Comparison of ENCODE assay signal across 29 mouse cellular contexts in genomic region chr5:128745206-128745605, GRCm38 (mm10). TPM values are rescaled to one million over a fixed set of nuclear protein-coding genes. Genes with fewer than 3 reads are reported as not detected.
DNase-seq lines count a peak whose midpoint lies in the region; ATAC-seq and TF ChIP-seq lines count a peak whose summit lies in the region.
"Had no signal": no experiment of that assay in that cellular context is flagged by ENCODE, and none has a peak within 500 bp of the region (broad histone marks: within the 10 kb centered on the region; RNA-seq: fewer than 3 reads in every experiment).

No protein-coding gene starts in this region.

- DNase-seq in midbrain, embryonic 14.5 days = no peak
- no peak for DNase-seq in ES-E14 (ENCODE audit: low read depth, low spot score)
- no peak for DNase-seq in lung, adult 2 months
- DNase-seq: adrenal gland, adult 2 months; adrenal gland, postnatal 10 days; adrenal gland, postnatal 25 days; cerebellum, adult 11 months; cerebellum, adult 18-20 months; cerebellum, adult 8-10 months; cerebellum, adult 9-11 months; cerebellum, postnatal 14 days; cerebellum, postnatal 36 days; embryo, embryonic 11 days had no signal

- no peak overlapping the region for H3K27ac ChIP-seq in midbrain, embryonic 12.5 days (replicated peaks)
- H3K27ac ChIP-seq in midbrain, embryonic 14.5 days (replicated peaks; ENCODE audit: low read depth, low read length) = no peak overlapping the region
- H3K27ac ChIP-seq in ES-E14 (ENCODE audit: insufficient read depth, low read depth, low read length, poor library complexity, severe bottlenecking) = no peak overlapping the region
- H3K27ac ChIP-seq: embryonic facial prominence, embryonic 13.5 days; embryonic facial prominence, embryonic 15.5 days; forebrain, embryonic 10.5 days; forebrain, embryonic 12.5 days had no signal

- H3K36me3 ChIP-seq in megakaryocyte, embryonic 14.5 days (replicated peaks; ENCODE audit: low read length) = no peaks in the 10 kb centered on the region
- no peaks in the 10 kb centered on the region for H3K36me3 ChIP-seq in midbrain, embryonic 12.5 days
- no peaks in the 10 kb centered on the region for H3K36me3 ChIP-seq in midbrain, embryonic 14.5 days (ENCODE audit: control insufficient read depth, insufficient read depth, low read length)
- H3K36me3 ChIP-seq in E14TG2a.4 (ENCODE audit: insufficient read depth, low read length) (no peaks in the 10 kb centered on the region), ES-E14 (ENCODE audit: control insufficient read depth, insufficient read depth, low read length, poor library complexity, severe bottlenecking) (no peaks in the 10 kb centered on the region)
- H3K36me3 ChIP-seq: embryonic facial prominence, embryonic 13.5 days; embryonic facial prominence, embryonic 15.5 days; forebrain, embryonic 10.5 days; forebrain, embryonic 12.5 days had no signal

- WGBS in midbrain, embryonic 12.5 days = 83% methylated on average over 9 of the region's 9 CpGs
- WGBS in midbrain, embryonic 14.5 days = 84% methylated on average over 9 of the region's 9 CpGs
- WGBS in lung, adult 2 months = 71% methylated on average over 9 of the region's 9 CpGs

- no peak for TF ChIP-seq POLR2A in lung, adult 2 months (IDR thresholded peaks at IDR 0.05; ENCODE audit: borderline replicate concordance, extremely low read depth, low read depth, low read length)

- no peak for ATAC-seq in megakaryocyte, adult 5-6 weeks (ENCODE audit: poor library complexity, severe bottlenecking)
- ATAC-seq in midbrain, embryonic 12.5 days (ENCODE audit: low FRiP score, low read depth) = 0 out of 2 replicates have a peak, but pooled peaks have one; percentile 34
- no peak for ATAC-seq in midbrain, embryonic 14.5 days (ENCODE audit: low FRiP score, low TSS enrichment)
- ATAC-seq: forebrain, embryonic 14.5 days; forebrain, embryonic 16.5 days had no signal

- H3K4me1 ChIP-seq in megakaryocyte, embryonic 14.5 days = no peaks in the 10 kb centered on the region
- H3K4me1 ChIP-seq in midbrain, embryonic 12.5 days = no peaks in the 10 kb centered on the region; the same call in 1 of the 2 replicates
- no peaks in the 10 kb centered on the region for H3K4me1 ChIP-seq in midbrain, embryonic 14.5 days (ENCODE audit: control insufficient read depth, insufficient read depth, low read length)
- H3K4me1 ChIP-seq in E14TG2a.4 (replicated peaks; ENCODE audit: low read depth, low read length) = peaks cover 11% of the 10 kb centered on the region
- no peaks in the 10 kb centered on the region for H3K4me1 ChIP-seq in ES-E14 (ENCODE audit: control insufficient read depth in 2 of 2, insufficient read depth in 2 of 2, low read length in 2 of 2, poor library complexity in 1 of 2)
- H3K4me1 ChIP-seq in lung, adult 2 months (ENCODE audit: control insufficient read depth, insufficient read depth, low read length) = no peaks in the 10 kb centered on the region
- H3K4me1 ChIP-seq: embryonic facial prominence, embryonic 15.5 days; forebrain, embryonic 10.5 days had no signal

- H3K9me3 ChIP-seq in megakaryocyte, embryonic 14.5 days = peaks cover 81% of the 10 kb centered on the region
- H3K9me3 ChIP-seq in midbrain, embryonic 12.5 days = no peaks in the 10 kb centered on the region
- H3K9me3 ChIP-seq in midbrain, embryonic 14.5 days (ENCODE audit: control insufficient read depth, low read length) = no peaks in the 10 kb centered on the region
- no peaks in the 10 kb centered on the region for H3K9me3 ChIP-seq in E14TG2a.4 (ENCODE audit: low read length)
- H3K9me3 ChIP-seq in ES-E14 (ENCODE audit: control insufficient read depth, insufficient read depth, low read depth, low read length) = no peaks in the 10 kb centered on the region
- H3K9me3 ChIP-seq: embryonic facial prominence, embryonic 13.5 days; embryonic facial prominence, embryonic 15.5 days; forebrain, embryonic 10.5 days; forebrain, embryonic 12.5 days had no signal

- no peaks in the 10 kb centered on the region for H3K27me3 ChIP-seq in megakaryocyte, embryonic 14.5 days (replicated peaks)
- peaks cover 9% of the 10 kb centered on the region for H3K27me3 ChIP-seq in midbrain, embryonic 12.5 days
- H3K27me3 ChIP-seq in midbrain, embryonic 14.5 days (ENCODE audit: control insufficient read depth, insufficient read depth, low read length) = no peaks in the 10 kb centered on the region
- H3K27me3 ChIP-seq in E14TG2a.4 (ENCODE audit: insufficient read depth, low read length) = peaks cover 35% of the 10 kb centered on the region

- no peak overlapping the region for H3K9ac ChIP-seq in midbrain, embryonic 12.5 days (replicated peaks)
- no peak overlapping the region for H3K9ac ChIP-seq in midbrain, embryonic 14.5 days (replicated peaks; ENCODE audit: low read length)
- H3K9ac ChIP-seq in ES-E14 (ENCODE audit: insufficient read depth, low read depth, low read length, poor library complexity, severe bottlenecking) = no peak overlapping the region
- H3K9ac ChIP-seq: embryonic facial prominence, embryonic 13.5 days; embryonic facial prominence, embryonic 15.5 days; forebrain, embryonic 12.5 days had no signal

- H3K4me3 ChIP-seq in megakaryocyte, embryonic 14.5 days (replicated peaks) = peak overlapping the region; percentile 18
- no peak overlapping the region for H3K4me3 ChIP-seq in midbrain, embryonic 12.5 days
- no peak overlapping the region for H3K4me3 ChIP-seq in midbrain, embryonic 14.5 days (replicated peaks; ENCODE audit: low read depth, low read length)
- H3K4me3 ChIP-seq in E14TG2a.4 (replicated peaks; ENCODE audit: low read length) = peak overlapping the region; percentile 57
- peak overlapping the region; percentile 3 to 12; a peak in 2 of 4 replicates for H3K4me3 ChIP-seq in ES-E14 (ENCODE audit: insufficient read depth in 1 of 2, low read depth in 1 of 2, low read length in 2 of 2, poor library complexity in 1 of 2, severe bottlenecking in 1 of 2)
- H3K4me3 ChIP-seq in lung, adult 2 months (replicated peaks; ENCODE audit: extremely low read depth, low read depth, low read length) = no peak overlapping the region
- H3K4me3 ChIP-seq: embryonic facial prominence, embryonic 13.5 days; embryonic facial prominence, embryonic 15.5 days; erythroblast, embryonic 14.5 days; forebrain, embryonic 10.5 days; forebrain, embryonic 12.5 days had no signal

- in situ Hi-C loops in ES-E14 (cut with MboI; ENCODE audit: low sequenced_read_pairs in 2 of 2, unreplicated experiment in 2 of 2) = no loop called here

- no peak overlapping the region for H3K4me2 ChIP-seq in midbrain, embryonic 12.5 days (replicated peaks)
- H3K4me2 ChIP-seq in midbrain, embryonic 14.5 days (ENCODE audit: low read length) = no peak overlapping the region
- H3K4me2 ChIP-seq: embryonic facial prominence, embryonic 13.5 days; embryonic facial prominence, embryonic 15.5 days; forebrain, embryonic 12.5 days had no signal

- TF ChIP-seq CTCF in E14TG2a.4 (conservative IDR thresholded peaks at IDR 0.05; ENCODE audit: low read length) = no peak
- no peak for TF ChIP-seq CTCF in lung, adult 2 months (IDR thresholded peaks at IDR 0.05; ENCODE audit: insufficient read depth, low read length)

TF ChIP-seq in ES-E14, 5 proteins besides CTCF, POLR2A, EP300 and RAD21:
- TF ChIP-seq CHD2 (IDR thresholded peaks at IDR 0.05; ENCODE audit: low read depth, low read length) (no peak), ZNF384 (IDR thresholded peaks at IDR 0.05; ENCODE audit: low read depth, low read length) (no peak), HCFC1 (IDR thresholded peaks at IDR 0.05; ENCODE audit: borderline replicate concordance, insufficient read depth, low read length) (no peak), ZC3H11A (IDR thresholded peaks at IDR 0.05; ENCODE audit: borderline replicate concordance, low read depth, low read length) (no peak), MAFK (IDR thresholded peaks at IDR 0.05; ENCODE audit: insufficient read depth, low read depth, low read length) (no peak)

RNA-seq across cellular contexts. Expression of gene Piwil1, which starts 42.9 kb away (rescaled TPM):
- not detected in 2 replicates for polyA plus RNA-seq in megakaryocyte, embryonic 14.5 days (2012; ENCODE audit: insufficient read depth, low replicate concordance)
- not detected in 2 replicates for total RNA-seq in megakaryocyte, adult 5-6 weeks (2015)
- total RNA-seq in megakaryocyte, adult 5-6 weeks (2017) = not detected in 2 replicates
- polyA plus RNA-seq in midbrain, embryonic 12.5 days (2016; fragmentation: Nextera tagmentation; extraction: Ambion mirVana) = 0.17 and 0.24 TPM in 2 replicates
- 0.20 and 0.38 TPM in 2 replicates for polyA plus RNA-seq in midbrain, embryonic 14.5 days (2014; fragmentation: Nextera tagmentation; extraction: Ambion mirVana)
- total RNA-seq in ES-E14 (2012; rRNA removed) = 0.26 and 0.62 TPM in 2 replicates
- polyA plus RNA-seq in lung, adult 2 months (2012; rRNA removed) = not detected in 2 replicates
- total RNA-seq: adrenal gland, adult 2 months; adrenal gland, postnatal 10 days; adrenal gland, postnatal 25 days; adrenal gland, postnatal 4 days; common myeloid progenitor, adult 5-6 weeks; MEL had no signal
- polyA plus RNA-seq: C2C12; embryonic facial prominence, embryonic 11.5 days; embryonic facial prominence, embryonic 13.5 days; embryonic facial prominence, embryonic 15.5 days; erythroblast, embryonic 14.5 days; forebrain, embryonic 10.5 days; forebrain, embryonic 12.5 days; forebrain, embryonic 14.5 days had no signal

Comparison
In these comparisons a context has a peak if more than half of its experiments do, and no peak if none do; other contexts are left out.
1. H3K4me3 ChIP-seq: peak in megakaryocyte, embryonic 14.5 days (single experiment), E14TG2a.4 (single experiment) and ES-E14 (2 of 2); none in midbrain, embryonic 12.5 days (single experiment), midbrain, embryonic 14.5 days (single experiment) and lung, adult 2 months (single experiment).